Comparison of ENCODE assay signal across 18 mouse cellular contexts in the genomic region with DNA sequence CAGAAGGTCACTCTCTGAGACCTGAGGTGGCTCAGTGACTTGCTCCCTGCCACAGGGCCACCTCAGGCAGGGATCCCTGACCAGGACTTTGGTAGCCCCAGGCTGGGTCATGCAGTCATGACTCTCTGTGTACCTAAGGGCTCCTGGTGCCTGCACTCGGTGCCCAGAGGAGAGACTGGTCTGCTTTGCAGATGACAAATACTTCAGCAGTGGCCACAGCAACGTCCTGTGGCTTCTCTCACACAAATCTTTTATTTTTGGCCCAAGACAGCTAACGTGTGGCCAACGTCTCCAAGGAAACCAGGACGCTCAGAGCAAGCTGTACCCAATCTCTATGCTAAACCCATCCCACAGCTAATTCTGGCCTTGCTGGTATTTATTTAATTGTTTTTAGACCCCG. TPM values are rescaled to one million over a fixed set of nuclear protein-coding genes. Genes with fewer than 3 reads are reported as not detected.
DNase-seq lines count a peak whose midpoint lies in the region; ATAC-seq and TF ChIP-seq lines count a peak whose summit lies in the region.
"Had no signal": no experiment of that assay in that cellular context is flagged by ENCODE, and none has a peak within 500 bp of the region (broad histone marks: within the 10 kb centered on the region; RNA-seq: fewer than 3 reads in every experiment).

No protein-coding gene starts in this region.

- 29% methylated on average over 6 of the region's 6 CpGs for WGBS in hindbrain, postnatal 0 days
- 55% methylated on average over 6 of the region's 6 CpGs for WGBS in hindbrain, embryonic 14.5 days

- H3K9me3 ChIP-seq in hindbrain, postnatal 0 days (ENCODE audit: low read length) = no peaks in the 10 kb centered on the region
- no peaks in the 10 kb centered on the region for H3K9me3 ChIP-seq in hindbrain, embryonic 14.5 days (ENCODE audit: control insufficient read depth, low read length)
- H3K9me3 ChIP-seq: forebrain, embryonic 10.5 days; heart, embryonic 15.5 days; liver, embryonic 15.5 days; neural tube, embryonic 13.5 days had no signal

- H3K9ac ChIP-seq in hindbrain, postnatal 0 days (replicated peaks; ENCODE audit: low read length) = no peak overlapping the region
- no peak overlapping the region for H3K9ac ChIP-seq in hindbrain, embryonic 14.5 days
- H3K9ac ChIP-seq: heart, embryonic 15.5 days; liver, embryonic 15.5 days; neural tube, embryonic 13.5 days had no signal

- TF ChIP-seq POLR2A in brain, embryonic 14.5 days (IDR thresholded peaks at IDR 0.05; ENCODE audit: borderline replicate concordance, extremely low read depth, insufficient read depth, insufficient read length, poor library complexity, severe bottlenecking) = no peak

- peaks cover 5% of the 10 kb centered on the region; the same call in 1 of the 2 replicates for H3K4me1 ChIP-seq in hindbrain, postnatal 0 days (ENCODE audit: insufficient read depth, low read length)
- H3K4me1 ChIP-seq in hindbrain, embryonic 14.5 days (replicated peaks; ENCODE audit: control insufficient read depth, insufficient read depth, low read length) = no peaks in the 10 kb centered on the region
- H3K4me1 ChIP-seq: forebrain, embryonic 10.5 days; heart, embryonic 15.5 days; liver, embryonic 15.5 days; neural tube, embryonic 13.5 days had no signal

- ATAC-seq in hindbrain, postnatal 0 days = peak; percentile 71; the same call in 1 of the 2 replicates
- no peak for ATAC-seq in hindbrain, embryonic 14.5 days (ENCODE audit: low FRiP score)
- ATAC-seq: Patski had no signal

- H3K36me3 ChIP-seq in hindbrain, postnatal 0 days (ENCODE audit: insufficient read depth, low read length) = no peaks in the 10 kb centered on the region
- H3K36me3 ChIP-seq in hindbrain, embryonic 14.5 days (replicated peaks; ENCODE audit: control insufficient read depth, insufficient read depth) = no peaks in the 10 kb centered on the region
- H3K36me3 ChIP-seq: forebrain, embryonic 10.5 days; heart, embryonic 15.5 days; liver, embryonic 15.5 days; neural tube, embryonic 13.5 days had no signal

- no peak overlapping the region for H3K4me3 ChIP-seq in hindbrain, postnatal 0 days (ENCODE audit: low read length)
- H3K4me3 ChIP-seq in hindbrain, embryonic 14.5 days (replicated peaks; ENCODE audit: low read length) = no peak overlapping the region
- H3K4me3 ChIP-seq: forebrain, embryonic 10.5 days; heart, embryonic 15.5 days; liver, embryonic 15.5 days; neural tube, embryonic 13.5 days had no signal

- H3K27me3 ChIP-seq in hindbrain, postnatal 0 days (ENCODE audit: insufficient read depth, low read length) = no peaks in the 10 kb centered on the region
- H3K27me3 ChIP-seq in hindbrain, embryonic 14.5 days (ENCODE audit: control insufficient read depth, insufficient read depth, low read length) = no peaks in the 10 kb centered on the region
- H3K27me3 ChIP-seq: heart, embryonic 15.5 days; liver, embryonic 15.5 days; neural tube, embryonic 13.5 days; Patski had no signal

- H3K4me2 ChIP-seq in hindbrain, postnatal 0 days (ENCODE audit: low read depth, low read length) = no peak overlapping the region
- no peak overlapping the region for H3K4me2 ChIP-seq in hindbrain, embryonic 14.5 days (replicated peaks)
- H3K4me2 ChIP-seq: heart, embryonic 15.5 days; liver, embryonic 15.5 days; neural tube, embryonic 13.5 days had no signal

- peak; percentile 54 to 66 for DNase-seq in cerebellum, postnatal 10 days
- no peak for DNase-seq in cerebellum, postnatal 25 days
- peak; percentile 68 for DNase-seq in hindbrain, postnatal 0 days (ENCODE audit: low spot score)
- no peak for DNase-seq in hindbrain, embryonic 14.5 days (ENCODE audit: low spot score)
- peak; percentile 64 for DNase-seq in lung, postnatal 10 days
- DNase-seq in lung, postnatal 25 days (ENCODE audit: low spot score) = no peak
- peak; percentile 47 for DNase-seq in brain, embryonic 14.5 days (ENCODE audit: low read depth)
- no peak for DNase-seq in urinary bladder, postnatal 4 days (ENCODE audit: low spot score in 2 of 2)
- DNase-seq: cerebellum, adult 11 months; kidney, adult 8-10 months; kidney, postnatal 36 days; right cerebral cortex, postnatal 4 days had no signal

- H3K27ac ChIP-seq in hindbrain, postnatal 0 days = no peak overlapping the region
- H3K27ac ChIP-seq in hindbrain, embryonic 14.5 days = no peak overlapping the region
- H3K27ac ChIP-seq: forebrain, embryonic 10.5 days; heart, embryonic 15.5 days; liver, embryonic 15.5 days; neural tube, embryonic 13.5 days had no signal

- TF ChIP-seq CTCF in hindbrain, postnatal 0 days (IDR thresholded peaks at IDR 0.05; ENCODE audit: low read depth) = no peak
- TF ChIP-seq CTCF in brain, embryonic 14.5 days (IDR thresholded peaks at IDR 0.05; ENCODE audit: borderline replicate concordance, extremely low read depth, insufficient read depth, insufficient read length) = no peak

RNA-seq across cellular contexts. Expression of a gene that starts 16.7 kb away (rescaled TPM):
- total RNA-seq in hindbrain, postnatal 0 days (2014; rRNA removed) = 7.7 and 16.0 TPM in 2 replicates
- 2.6 and 3.0 TPM in 2 replicates for polyA plus RNA-seq in hindbrain, postnatal 0 days (2015; fragmentation: Nextera tagmentation; extraction: Ambion mirVana)
- 5.3 and 5.4 TPM in 2 replicates for polyA plus RNA-seq in hindbrain, embryonic 14.5 days (2014; fragmentation: Nextera tagmentation; extraction: Ambion mirVana)
- 25.5 and 31.7 TPM in 2 replicates for polyA plus RNA-seq in brain, embryonic 14.5 days (2012; rRNA removed)
- total RNA-seq: granulocyte monocyte progenitor cell, adult 5-6 weeks had no signal

Comparison
In these comparisons a context has a peak if more than half of its experiments do, and no peak if none do; other contexts are left out.
1. DNase-seq: peak in cerebellum, postnatal 10 days (2 of 2), hindbrain, postnatal 0 days (single experiment), lung, postnatal 10 days (single experiment) and brain, embryonic 14.5 days (single experiment); none in cerebellum, postnatal 25 days (0 of 2), hindbrain, embryonic 14.5 days (single experiment), lung, postnatal 25 days (single experiment) and urinary bladder, postnatal 4 days (0 of 2).